Mouse (Mus musculus): Measurements from ENCODE around the gene Olfr633.
"Not testable (repeated sequence)": the region's sequence is repeated elsewhere in the genome, so short reads cannot be mapped to it uniquely, and the experiment has no call there.

Gene Olfr633

DNA sequence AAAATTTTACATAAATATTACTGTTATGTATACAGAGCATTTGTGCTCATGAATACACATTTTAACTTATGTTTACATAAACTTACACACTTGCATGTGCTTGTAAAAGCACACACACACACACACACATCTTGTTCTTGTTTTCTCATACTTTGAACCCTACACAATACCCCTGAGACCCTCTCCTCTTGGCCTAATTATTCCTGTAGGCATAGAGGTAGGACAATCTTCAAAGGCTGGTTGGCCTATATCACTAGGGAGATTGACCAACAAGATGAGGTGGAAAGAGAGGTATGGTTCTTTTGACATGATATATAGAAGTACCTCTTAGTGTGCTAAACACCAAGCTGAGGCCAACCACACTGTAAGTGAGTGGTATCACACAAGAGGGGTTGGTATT lies at the start of gene Olfr633:
TSS of gene Olfr633 (plus strand) at position 301 of the 400 bp plus-strand sequence.
- no peak for ATAC-seq (ENCODE audit: insufficient number of reproducible peaks, low FRiP score, low TSS enrichment)

- ATAC-seq (ENCODE audit: insufficient number of reproducible peaks, low FRiP score, low TSS enrichment): no peak
Measured at GRCm38 (mm10) chr7:103903187-103903586, 41.0 kb upstream of the Olfr633 start, which contains the start of gene Olfr65. Olfr65 (plus strand) TSS chr7:103903487.

- no peak for ATAC-seq (ENCODE audit: insufficient number of reproducible peaks, low FRiP score, low TSS enrichment)
Measured at GRCm38 (mm10) chr7:103910047-103910446, 34.2 kb upstream of the Olfr633 start.

- no peak for ATAC-seq (ENCODE audit: insufficient number of reproducible peaks, low FRiP score, low TSS enrichment)
Measured at GRCm38 (mm10) chr7:103912969-103913511, 31.2 kb upstream of the Olfr633 start.

DNA sequence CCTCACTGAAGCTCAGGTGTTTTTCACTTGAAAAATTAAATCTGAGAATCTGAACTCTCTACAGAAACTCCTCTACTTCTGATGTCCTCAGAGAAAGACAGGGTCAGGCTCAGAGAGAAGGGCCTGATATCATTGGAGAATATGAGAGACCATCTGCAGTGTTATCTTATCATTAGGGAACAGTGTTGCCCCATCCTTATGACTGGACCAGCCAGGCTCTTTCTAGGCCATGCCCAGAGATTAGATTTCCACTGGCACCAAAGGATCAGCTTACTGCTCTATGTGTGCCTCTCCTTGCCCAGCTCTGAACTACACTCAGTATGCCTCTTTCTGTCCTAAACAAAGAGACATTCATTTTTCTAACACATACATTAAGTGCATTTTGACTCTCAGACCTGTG lies 28.9 kb upstream of the Olfr633 start:
- no peak for ATAC-seq (ENCODE audit: insufficient number of reproducible peaks, low FRiP score, low TSS enrichment)

- ATAC-seq (ENCODE audit: insufficient number of reproducible peaks, low FRiP score, low TSS enrichment): no peak
Measured at GRCm38 (mm10) chr7:103928525-103928924, 15.7 kb upstream of the Olfr633 start, which contains the start of gene Olfr631. Olfr631 (plus strand) TSS chr7:103928825.

GRCm38 (mm10) chr7:103934264-103934663 lies 10.0 kb upstream of the Olfr633 start, which contains the start of gene Olfr632:
Olfr632 (plus strand) TSS chr7:103934347.
- no peak for ATAC-seq (ENCODE audit: insufficient number of reproducible peaks, low FRiP score, low TSS enrichment)

DNA sequence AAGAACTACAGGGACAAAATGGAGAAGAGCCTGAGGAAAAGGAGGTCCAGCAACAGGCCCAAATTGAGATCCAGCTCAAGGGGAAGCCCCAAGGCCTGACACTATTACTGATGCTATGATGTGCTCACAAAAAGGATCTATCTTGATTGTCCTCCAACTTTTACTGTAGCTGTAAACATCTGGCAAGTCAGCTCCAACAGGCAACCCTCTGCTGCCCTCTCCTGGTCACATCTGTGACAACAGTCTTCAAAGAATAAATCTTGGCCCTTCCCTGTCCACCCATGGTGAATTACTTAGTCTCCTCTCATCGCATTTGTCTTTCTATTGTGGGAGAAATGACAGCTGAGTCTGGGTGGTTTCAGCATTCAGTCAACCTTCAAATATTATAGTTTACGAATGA lies 1.5 kb upstream of the Olfr633 start:
- no peak for ATAC-seq (ENCODE audit: insufficient number of reproducible peaks, low FRiP score, low TSS enrichment)

- not testable (repeated sequence) for ATAC-seq (ENCODE audit: insufficient number of reproducible peaks, low FRiP score, low TSS enrichment)
Measured at GRCm38 (mm10) chr7:103966873-103967272, 22.6 kb downstream of the Olfr633 start.

DNA sequence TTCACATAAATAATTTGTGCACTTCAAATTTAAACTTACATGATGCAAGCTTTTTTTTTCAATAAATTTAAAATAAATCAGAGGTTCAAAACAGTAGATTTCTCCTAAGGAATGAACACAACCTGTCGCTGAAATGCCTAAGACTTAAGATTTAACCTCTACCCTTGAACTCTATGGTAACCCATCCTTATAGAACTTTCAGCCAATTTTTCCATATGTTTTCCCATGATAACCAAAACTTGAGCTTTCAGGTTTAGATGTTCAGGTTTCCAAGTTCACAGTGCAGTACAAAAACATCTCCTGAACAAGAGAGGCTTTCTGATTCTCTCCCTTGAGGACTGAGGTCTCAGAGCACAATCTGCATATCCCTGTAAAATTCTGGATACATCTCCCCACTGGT lies 26.6 kb downstream of the Olfr633 start, which contains the start of gene Olfr635:
TSS of gene Olfr635 (plus strand) at position 301 of the 400 bp plus-strand sequence.
- no peak for ATAC-seq (ENCODE audit: insufficient number of reproducible peaks, low FRiP score, low TSS enrichment)

GRCm38 (mm10) chr7:103971782-103972181 lies 27.5 kb downstream of the Olfr633 start:
- ATAC-seq (ENCODE audit: insufficient number of reproducible peaks, low FRiP score, low TSS enrichment): no peak

GRCm38 (mm10) chr7:103998446-103998845 lies 54.2 kb downstream of the Olfr633 start, which contains the start of gene Olfr638:
Olfr638 (plus strand) TSS chr7:103998746.
- no peak for ATAC-seq (ENCODE audit: insufficient number of reproducible peaks, low FRiP score, low TSS enrichment)
